Mouse (Mus musculus): ENCODE data around the gene Zfp382.
"Not testable (repeated sequence)": the region's sequence is repeated elsewhere in the genome, so short reads cannot be mapped to it uniquely, and the experiment has no call there.

Zfp382 gene

DNA sequence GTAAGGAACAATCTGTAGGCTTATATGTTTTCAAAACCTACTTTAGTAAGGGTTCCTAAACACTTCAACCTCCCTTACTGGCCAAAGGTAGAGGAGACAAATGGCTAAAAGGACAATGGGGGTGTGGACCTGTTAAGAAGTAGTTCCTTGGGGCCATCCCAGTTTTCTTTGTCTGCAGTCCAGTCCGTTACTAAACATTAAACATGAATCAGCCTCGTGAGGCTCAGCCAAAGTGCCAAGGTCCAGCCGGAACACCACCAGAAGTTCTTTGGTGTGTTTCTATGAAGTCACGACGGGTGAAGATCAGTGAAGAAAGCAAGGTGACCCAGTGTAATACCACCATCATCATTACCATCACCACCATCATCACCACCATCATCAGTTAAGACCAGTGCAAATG is 25.3 kb downstream of the Zfp382 start:
- no peak for DNase-seq (ENCODE audit: low read depth, low spot score)

DNA sequence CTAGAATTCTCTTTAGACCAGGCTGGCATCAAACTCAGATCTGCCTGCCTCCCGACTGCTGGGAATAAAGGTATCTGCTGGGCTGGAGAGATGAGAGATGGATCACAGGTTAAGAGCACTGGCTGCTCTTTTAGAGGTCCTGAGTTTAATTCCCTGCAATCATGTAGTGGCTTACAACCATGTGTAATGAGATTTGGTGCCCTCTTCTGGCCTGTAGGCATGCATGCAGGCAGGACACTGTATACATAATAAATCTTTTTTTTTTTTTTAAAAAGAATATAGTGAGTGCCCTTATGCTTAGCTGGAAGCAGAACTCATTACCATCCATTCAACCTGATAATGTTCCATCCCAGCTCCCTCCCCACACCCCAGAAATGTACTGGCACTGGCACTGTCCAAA is 32.3 kb downstream of the Zfp382 start:
- DNase-seq (ENCODE audit: low read depth, low spot score) = no peak

DNA sequence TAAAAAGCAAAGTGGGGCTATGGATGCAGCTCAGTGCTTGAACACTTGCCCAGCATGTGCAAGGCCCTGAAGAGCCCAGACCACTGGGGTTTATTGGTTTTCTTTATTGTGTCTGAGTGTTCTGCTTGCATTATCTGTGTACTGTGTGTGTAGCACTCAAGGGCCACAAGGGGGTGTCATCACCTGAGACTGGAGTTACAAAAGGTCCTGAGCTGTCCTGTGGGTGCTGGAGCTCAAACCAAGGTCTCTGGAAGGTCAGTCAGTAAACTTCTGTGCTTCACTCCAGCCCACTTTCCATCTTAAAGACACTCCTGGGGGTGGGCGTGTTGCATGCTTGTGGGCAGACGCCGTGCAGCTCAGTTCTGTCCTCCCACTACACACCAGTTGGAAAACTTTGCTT is 33.8 kb downstream of the Zfp382 start:
- DNase-seq (ENCODE audit: low read depth, low spot score) = no peak

DNA sequence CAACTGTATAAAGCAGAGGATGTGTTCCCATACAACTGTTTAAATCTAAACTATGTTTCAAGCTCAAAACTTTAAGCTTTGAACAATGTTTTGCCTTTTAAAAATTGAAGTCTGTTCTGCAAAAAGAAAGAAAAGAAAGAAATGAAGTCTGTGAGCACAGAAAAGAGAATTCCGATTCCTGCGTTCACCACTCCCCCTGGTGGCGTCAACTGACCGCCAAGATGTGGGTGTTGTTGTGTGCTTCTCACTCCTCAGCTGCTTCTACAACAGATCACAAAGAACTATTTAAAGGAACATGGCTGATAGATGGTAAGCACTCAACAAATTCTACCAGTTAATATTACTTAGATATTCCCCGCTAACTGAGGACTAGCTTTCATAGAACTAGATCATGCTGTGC is 41.4 kb downstream of the Zfp382 start:
- DNase-seq (ENCODE audit: low read depth, low spot score) = no peak

DNA sequence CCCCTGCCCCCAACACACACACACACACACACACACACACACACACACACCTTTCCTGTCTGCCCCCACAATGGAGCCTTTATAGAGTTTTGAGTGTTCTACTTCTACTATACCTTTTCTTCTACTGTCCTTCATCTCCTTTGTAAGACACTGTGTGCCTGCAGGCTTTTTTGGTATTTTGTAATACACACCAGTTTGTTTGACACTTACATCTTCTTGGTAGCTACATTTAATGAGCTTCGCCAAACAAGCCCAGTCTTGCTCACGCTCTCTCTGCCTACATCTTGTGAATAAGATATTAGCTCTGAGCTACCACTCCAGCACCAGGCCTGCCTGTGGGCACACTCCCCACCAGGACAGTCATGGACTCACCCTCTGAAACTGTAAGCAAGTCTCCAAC is 43.0 kb downstream of the Zfp382 start:
- no peak for DNase-seq (ENCODE audit: low read depth, low spot score)

DNA sequence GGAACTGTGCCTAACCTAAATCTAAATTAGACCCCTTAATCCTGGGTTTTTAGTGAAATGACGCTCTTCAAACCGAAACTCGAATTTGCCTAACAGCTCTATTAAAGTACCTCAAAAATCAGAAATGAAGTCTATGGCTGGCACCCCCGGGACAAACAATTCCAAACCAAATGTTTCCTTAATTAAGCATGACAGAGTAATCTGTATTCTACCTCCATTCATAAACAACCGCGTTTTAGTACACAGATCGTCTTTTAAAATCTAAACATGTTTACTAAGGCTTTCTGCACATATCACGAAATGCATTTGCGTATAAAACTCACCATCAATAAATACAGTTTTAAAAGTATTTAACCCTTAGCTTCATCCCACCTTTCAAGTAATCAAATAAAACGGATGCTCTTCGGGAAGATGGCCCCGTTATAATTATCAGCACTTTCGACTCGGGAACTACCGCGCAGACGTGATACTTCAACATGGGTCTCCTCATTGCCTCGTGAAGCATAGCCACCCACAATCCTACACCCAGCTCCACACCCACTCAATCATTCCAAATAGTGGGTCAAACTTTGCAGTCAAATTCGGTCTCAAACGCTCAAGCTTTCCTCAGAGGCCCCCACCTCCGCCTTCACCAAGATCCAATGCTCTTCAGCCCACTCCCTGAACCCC is 47.3 kb downstream of the Zfp382 start:
- DNase-seq (ENCODE audit: low read depth, low spot score) = no peak

DNA sequence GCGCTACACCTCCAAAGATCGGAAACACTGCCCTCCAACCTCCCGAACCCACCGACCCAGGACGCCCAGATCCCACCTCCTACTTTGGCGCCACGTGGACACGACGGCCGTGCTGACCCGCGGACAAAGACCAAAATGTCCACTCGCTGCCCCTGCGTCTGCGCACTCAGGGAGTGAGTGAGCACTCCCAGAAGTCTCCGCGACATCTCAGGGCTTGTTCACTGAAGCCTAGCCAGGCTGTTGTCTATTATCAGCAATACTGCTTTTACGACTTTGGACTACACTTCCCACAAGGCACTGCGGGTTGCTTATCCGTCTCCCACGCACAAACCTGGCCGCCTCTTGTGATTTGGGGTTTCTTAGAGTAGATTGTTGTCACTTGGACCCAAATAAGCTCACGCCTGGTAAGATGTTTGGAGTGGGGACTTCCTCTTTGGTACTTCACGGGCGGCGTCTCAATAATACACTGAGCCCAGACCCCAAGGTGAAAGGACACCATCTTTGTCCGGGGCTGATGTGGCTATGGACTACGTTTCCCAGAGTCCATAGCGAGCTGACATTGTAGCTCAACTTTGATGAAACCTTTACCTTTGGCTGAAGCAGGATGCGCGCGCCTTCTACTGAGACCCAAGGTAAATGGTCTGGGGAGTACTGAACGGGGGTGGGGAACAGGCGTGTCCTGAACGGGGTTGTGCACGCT is 48.0 kb downstream of the Zfp382 start, which contains the start of gene Zfp146:
Gene Zfp146 (minus strand): TSS at position 168 of the 700 bp plus-strand sequence.
- peak; percentile 91 for DNase-seq (ENCODE audit: low read depth, low spot score)

DNA sequence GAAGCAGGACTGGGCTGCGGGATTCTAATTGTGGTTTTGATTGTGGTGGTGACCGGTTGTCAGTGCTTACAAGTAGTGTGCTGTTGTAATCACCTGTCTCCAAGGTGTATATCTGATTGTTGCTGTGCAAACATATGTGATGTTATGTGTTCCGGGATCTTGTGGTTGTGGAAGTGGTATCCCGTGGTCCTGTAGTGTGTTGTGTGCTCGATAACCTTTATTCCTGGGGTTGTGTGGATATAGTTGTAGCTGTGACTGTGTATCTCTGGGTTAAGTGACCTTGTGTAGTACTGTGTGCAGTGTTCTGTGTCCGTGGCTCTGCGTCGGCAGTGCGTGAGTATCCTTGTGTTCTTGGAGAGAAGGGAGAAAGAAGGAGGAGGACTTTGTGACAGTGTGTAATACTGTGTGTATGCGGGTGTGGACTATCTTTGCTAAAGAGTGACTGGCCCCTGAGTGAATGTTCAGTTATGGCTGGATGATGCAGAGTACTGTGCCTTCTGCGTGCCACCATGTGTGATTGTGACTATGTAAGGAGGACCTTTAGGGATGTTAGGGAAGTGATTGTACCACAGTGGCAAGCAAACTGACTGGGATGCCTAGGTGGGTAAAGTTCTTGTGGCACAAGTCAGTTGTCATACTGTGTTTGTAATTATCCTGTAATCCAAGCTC is 48.7 kb downstream of the Zfp382 start:
- no peak for DNase-seq (ENCODE audit: low read depth, low spot score)

DNA sequence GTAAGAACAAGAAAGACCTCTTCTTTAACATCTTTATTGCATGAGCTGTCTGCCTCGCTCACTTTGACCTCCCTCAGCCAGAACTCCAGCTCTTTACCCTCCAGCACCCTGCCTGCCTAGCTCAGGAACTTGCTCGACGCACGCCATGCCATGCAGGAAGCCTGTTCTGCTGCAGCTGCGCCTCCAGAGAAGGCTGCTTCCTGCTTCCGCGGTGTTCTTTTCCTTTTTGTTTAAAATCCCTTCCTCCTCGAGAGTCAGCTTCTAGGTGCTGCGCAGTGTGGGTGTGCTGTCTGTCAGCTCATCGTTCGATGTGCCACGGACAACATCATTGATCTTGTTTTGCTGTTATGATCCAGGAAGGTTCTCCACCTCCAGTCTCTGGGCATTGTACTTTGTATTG is 54.7 kb downstream of the Zfp382 start:
- DNase-seq (ENCODE audit: low read depth, low spot score) = no peak

DNA sequence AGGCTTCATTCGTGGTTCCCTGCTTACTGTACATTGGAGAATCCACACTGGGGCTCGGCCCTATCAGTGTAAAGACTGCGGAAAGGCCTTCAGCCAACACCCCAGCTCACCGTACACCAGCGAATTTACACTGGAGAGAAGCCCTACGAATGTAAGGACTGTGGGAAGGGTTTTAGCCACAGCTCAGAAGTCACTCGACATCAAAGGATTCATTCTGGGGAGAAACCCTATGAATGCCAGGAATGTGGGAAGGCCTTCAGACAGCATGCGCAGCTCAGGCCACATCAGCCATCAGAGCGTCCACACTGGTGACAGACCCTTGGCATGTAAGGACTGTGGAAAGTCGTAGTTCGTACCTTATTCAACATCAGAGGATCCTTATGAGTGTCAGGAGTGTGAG is 56.5 kb downstream of the Zfp382 start:
- no peak for DNase-seq (ENCODE audit: low read depth, low spot score)

DNA sequence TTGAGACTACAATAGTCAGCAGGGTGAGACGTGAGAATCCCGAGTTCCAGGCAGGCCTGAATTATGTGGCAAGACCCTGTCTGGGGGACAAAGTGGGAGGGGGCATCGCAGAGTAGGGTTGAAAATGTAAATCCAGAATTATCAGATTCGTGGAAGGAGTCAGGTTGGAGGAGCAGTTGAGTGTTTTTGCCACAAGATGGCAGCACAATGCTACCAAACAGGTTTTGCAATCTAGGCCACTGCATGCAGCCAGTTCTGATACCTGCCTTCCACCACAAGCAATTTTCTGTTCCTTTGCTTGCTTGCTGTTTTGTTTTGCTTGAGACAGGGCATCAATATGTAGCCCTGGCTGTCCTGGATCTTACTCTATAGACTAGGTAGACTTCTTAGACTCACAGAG is 59.6 kb downstream of the Zfp382 start:
- DNase-seq (ENCODE audit: low read depth, low spot score) = peak; percentile 74

DNA sequence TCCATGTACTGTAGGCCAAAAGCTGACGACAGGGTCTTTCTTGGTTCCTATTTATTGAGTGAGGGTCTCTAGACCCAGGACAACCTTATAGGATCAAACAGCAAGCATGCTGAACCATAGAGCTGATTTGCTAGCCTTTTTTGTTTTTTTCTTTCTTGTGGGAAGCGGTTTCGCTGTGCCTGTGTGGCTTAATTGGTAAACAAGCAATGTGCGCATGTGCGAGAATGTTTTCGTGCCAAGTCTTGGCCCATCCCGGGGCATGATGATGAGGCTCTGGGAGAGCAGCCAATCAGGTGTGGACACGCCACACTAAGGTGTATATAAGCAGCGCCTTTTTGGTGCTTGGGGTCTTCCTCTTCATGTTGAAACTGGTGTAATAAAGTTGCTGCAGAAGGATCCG is 60.2 kb downstream of the Zfp382 start:
- not testable (repeated sequence) for DNase-seq (ENCODE audit: low read depth, low spot score)

DNA sequence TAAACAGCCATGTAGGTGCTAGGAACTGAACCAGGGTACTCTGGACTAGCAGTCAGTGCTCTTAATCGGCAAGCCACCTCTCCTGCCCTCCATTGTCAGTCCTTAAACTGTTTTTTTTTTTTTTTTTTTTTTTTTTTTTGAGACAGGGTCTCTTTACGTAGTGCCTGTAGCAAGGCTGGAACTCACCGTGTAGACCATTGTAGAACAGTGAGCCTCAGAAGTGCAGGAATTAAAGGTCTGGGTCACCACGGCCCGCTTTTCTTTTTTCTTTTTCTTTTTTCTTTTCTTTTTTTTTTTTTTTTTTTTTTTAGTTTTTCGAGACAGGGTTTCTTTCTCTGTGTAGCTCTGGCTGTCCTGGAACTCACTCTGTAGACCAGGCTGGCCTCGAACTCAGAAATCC is 61.4 kb downstream of the Zfp382 start:
- not testable (repeated sequence) for DNase-seq (ENCODE audit: low read depth, low spot score)

DNA sequence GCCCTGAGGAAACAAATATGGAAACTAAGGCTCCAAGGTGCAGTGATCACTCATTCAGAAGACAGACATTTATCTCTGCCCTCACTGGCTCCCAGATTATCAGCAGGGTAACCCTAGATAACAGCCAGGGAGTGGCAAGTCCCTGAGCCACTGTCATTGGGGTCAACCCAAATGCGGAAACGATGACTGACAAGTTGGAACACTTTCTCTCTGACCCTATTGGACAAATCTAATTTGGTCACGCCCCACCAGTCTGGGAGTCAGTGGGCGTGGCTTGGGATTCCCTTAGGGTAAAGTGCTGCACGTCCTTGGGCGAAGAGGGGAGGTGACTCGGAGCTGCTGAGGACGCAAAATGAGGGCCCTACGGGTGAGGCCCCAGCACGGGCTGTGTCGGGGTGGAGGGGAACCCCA is 62.1 kb downstream of the Zfp382 start, which contains the start of gene Cox7a1:
Gene Cox7a1 (plus strand): TSS at position 266 of the 411 bp plus-strand sequence.
- peak; percentile 55 for DNase-seq (ENCODE audit: low read depth, low spot score)
